Mouse (Mus musculus): ENCODE data around the gene BC037034. TPM values are rescaled to one million over a fixed set of nuclear protein-coding genes. Genes with fewer than 3 reads are reported as not detected.

Gene BC037034
- 18.5 to 45.5 TPM (median 18.5 TPM) in 3 replicates for total RNA-seq (2017)

DNA sequence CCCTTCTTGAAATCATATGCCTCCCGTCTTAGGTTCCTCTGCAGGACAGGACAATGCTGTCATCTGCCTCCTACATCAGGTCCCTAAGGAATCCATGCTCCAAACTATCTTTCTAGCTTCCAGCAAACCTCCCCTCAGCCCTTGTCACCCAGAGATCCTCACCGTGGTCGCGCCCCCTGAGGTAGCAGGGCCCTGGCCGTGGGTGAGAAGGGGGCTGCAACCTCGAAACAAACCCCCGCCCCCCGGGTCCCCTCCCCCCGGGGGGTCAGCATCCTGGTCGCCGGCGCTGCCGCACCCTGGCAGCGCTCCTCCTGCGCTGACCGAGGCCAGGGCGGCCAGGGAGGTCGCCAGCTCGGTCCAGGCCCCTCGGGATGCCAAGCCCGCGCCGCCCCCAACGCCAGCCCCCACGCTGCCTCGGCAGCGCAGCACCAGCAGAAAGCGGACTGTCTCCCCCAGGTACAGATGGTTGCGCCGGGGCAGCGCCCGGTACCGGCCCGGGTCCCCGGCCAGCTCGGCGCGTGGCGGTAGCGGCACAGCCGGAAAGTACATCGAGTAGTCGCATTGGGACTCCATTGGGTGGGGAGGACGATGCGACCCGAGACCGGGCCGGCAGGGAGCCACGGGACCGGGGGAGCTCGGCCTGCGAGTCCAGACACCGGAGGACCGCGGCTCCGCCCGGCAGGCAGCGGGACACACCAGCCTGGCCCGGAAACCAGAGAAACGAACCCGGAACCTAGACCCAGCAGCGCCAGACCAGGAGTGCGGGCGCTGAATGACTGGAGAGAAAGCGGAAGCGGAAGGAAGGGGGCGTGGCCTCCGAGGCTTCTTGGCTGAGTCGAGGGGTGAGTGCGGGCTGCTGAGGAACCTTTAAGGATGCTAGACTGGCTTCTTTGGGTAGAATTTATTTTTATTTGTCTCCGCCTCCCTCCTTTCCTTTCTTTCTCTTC is at the start of gene BC037034:
TSS of gene BC037034 (minus strand) at position 774 of the 947 bp plus-strand sequence.
- ATAC-seq (replicated peaks; ENCODE audit: insufficient number of reproducible peaks, low FRiP score, low TSS enrichment, poor library complexity, severe bottlenecking), result peak; percentile 90

DNA sequence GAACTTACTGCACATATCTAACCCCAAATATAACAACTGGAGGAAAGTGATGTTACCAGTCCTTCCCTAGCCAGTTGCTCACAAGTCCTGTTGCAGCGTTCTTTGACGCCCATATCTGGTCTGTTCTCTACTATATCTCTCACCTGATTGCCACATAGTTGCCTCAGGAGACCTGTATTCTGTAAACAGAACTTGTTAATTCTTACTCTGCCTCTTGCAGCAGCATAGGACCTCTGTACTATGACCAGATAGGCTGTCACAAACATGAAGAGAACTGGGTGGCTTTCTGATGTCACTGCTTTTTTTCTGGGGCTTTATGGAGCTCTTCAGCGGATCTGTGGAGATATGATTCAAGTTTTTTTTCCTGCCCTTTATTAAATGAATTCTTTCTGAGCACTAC is 49.0 kb upstream of the BC037034 start:
- ATAC-seq (replicated peaks; ENCODE audit: insufficient number of reproducible peaks, low FRiP score, low TSS enrichment, poor library complexity, severe bottlenecking), result no peak

DNA sequence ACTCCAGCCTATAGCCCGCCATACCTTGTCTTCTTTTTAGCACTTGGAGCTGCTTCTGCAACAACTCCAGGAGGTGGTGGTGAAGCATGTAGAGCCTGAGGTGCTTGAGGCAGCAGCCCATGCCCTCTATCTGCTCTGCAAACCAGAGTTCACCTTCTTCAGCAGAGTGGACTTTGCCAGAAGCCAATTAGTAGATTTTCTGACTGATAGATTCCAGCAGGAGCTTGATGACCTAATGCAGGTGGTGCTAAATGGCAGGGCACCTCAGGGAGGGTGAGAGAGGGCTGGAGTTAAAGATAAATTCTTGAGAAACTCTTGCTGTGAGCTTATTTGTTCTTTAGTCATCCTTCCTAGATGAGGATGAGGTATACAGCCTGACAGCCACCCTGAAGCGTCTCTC is 35.8 kb upstream of the BC037034 start:
- ATAC-seq (replicated peaks; ENCODE audit: insufficient number of reproducible peaks, low FRiP score, low TSS enrichment, poor library complexity, severe bottlenecking), result no peak

DNA sequence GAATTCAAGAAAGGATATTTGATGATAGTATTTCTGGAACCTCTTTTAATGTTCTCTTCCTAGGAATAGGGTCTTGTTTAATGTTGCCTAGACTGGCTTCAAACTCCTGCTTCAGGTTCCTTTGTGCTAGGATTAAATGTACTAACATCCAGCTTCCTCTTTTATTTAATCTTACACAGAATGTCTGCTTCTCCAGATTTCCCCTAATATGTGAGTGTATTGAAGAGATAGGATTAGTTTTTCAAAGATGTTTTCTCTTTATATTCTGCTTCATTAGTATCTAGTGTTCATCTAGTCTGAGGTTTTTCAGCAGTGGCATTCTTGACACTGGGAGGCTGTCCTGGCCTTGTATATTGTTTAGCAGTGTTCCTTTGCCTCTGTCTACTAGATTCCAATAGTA is 30.3 kb upstream of the BC037034 start:
- ATAC-seq (replicated peaks; ENCODE audit: insufficient number of reproducible peaks, low FRiP score, low TSS enrichment, poor library complexity, severe bottlenecking), result no peak

DNA sequence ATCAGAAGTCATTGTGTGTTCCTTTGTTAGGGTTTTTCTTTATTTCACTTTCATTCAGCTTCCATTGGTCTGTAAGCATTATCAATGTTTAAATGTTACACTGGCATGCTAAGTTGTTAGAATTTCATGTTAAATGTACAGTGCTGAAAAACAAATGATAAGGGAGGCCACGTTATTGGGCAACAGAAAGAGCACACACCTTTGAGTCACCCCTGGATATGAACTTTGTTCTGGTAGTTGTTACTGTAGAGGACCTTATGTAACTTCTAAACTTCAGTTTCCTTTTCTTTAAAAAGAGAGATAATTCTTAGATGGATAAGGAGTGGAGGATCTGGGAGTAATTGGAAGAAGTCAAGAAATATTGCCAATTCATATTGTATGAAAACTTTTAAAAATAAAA is 27.8 kb upstream of the BC037034 start:
- ATAC-seq (replicated peaks; ENCODE audit: insufficient number of reproducible peaks, low FRiP score, low TSS enrichment, poor library complexity, severe bottlenecking), result no peak

DNA sequence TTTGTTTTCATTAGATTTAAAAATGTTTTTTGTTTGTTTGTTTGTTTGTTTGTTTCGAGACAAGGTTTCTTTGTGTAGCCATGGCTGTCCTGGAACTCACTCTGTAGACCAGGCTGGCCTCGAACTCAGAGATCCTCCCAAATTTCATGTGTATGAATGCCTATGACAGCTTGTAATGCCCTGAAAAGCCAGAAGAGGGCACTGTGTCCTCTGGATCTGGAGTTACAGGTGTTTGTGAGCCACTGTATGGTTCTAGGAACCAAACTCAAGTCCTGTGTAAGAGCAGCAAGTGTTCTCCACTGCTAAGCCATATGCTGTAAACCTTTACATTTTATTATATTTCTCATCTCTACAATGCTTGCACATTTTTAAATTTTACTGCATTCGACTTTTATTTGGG is 24.0 kb upstream of the BC037034 start:
- ATAC-seq (replicated peaks; ENCODE audit: insufficient number of reproducible peaks, low FRiP score, low TSS enrichment, poor library complexity, severe bottlenecking), result no peak

DNA sequence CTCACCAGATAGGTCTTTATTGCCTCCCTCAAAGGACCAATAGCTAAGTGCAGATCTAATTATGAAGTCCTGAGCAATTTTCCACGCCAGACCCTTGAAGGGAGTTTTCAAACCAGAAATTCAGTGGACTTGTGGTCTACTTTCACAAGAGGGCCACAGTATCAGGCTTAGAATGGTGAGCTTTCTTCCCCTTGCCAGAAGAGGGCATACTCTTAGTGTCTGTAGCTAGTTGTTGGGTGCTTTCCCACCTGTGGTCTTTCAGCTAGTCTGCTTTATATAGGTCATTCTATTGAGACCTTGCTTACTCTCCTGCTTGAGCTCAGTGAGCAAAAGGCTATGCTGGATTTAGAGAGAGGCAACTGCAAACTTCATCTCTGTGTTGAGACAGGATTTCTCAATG is 19.7 kb upstream of the BC037034 start:
- no peak for ATAC-seq (replicated peaks; ENCODE audit: insufficient number of reproducible peaks, low FRiP score, low TSS enrichment, poor library complexity, severe bottlenecking)

DNA sequence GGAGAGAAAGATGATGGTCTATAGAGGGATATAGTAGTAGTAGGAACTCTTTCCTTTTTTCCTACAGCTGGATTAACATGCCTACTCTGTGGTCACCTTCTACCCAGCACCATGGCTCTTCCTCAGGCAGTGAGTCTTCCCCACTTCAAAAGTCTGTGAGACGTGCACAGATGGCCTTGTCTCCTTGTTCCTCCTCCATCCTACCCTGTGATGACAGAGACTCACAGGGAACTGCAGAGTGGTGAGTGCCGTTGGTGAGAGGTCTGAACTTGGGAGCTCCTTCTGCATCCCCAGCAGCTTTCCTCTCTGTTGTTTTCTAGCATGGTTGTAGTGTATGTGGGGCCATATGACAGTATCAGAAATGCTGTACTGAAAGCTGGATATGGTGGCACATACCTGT is 18.0 kb upstream of the BC037034 start:
- no peak for ATAC-seq (replicated peaks; ENCODE audit: insufficient number of reproducible peaks, low FRiP score, low TSS enrichment, poor library complexity, severe bottlenecking)

DNA sequence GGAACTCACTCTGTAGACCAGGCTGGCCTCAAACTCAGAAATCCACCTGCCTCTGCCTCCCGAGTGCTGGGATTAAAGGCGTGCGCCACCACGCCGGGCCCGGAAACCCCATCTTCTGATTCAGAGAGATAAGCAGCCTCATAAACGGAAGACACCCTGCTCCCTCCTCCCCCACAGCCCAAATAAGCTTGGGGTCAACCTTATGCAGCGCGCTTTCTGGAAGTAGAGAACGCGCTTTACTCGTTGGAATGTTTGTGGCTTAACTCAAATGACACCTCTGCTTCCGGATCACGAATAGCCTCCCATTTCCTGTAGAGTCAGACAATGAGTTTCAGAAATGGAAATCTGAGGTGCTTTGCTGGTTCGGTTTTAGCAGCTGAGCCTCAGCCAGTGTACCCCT is 17.0 kb upstream of the BC037034 start:
- ATAC-seq (replicated peaks; ENCODE audit: insufficient number of reproducible peaks, low FRiP score, low TSS enrichment, poor library complexity, severe bottlenecking), result no peak

DNA sequence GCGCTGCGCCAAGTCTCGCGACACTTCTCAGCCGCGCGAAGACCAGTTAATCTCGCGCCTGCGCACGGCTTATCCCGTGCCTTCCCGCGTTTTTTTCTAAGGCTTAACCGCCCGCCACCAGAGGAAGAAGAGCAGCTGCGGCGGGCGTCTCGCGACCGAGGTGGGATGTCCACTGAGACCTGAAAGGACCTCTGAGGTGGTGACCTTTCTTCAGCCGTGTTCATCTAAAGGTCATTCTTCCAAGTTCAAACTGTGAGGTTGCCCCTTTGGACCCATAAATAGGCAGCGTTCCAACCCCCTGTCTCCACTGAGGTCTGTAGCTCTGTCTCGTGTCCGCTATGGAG is 16.6 kb upstream of the BC037034 start:
- ATAC-seq (replicated peaks; ENCODE audit: insufficient number of reproducible peaks, low FRiP score, low TSS enrichment, poor library complexity, severe bottlenecking), result no peak

DNA sequence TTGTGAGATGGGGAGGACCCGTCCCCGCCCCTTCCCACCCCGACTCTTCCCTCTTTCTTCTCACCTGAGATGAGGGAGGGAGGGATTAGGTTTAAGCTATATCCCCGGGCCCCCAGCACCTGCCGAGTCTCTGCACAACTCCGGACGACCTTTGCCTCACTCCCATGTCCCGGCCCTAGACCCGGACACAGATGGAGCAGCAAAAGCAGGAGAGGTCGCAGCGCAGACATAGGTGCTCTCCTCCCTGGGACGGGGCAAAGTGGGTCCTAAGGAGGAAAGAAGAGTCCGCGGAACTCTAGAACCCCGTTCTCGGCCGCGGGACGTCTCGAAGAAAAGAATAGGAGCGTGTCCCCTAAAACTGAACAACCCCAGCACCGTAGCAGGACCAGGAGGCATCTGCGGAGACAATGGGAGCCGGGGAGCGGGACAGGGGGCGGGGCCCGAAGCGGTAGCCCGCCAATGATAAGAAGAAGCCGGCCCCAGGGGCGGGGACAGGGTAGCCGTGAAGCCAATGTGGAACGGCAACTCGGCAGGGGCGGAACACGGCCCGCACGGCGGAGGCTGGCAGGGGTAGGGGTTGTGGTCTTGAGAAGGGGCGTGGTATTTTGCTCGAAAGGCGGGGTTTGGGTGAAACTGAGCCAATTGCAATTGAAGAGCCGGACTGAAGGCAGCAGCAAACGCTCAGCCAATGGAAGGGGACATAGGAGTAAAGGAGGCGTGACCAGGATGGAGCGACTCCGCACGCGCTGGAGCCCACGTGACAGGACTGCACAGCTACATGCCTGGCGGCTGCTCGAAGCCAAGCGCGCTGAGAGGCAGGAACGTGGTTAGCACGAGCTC is 16.0 kb upstream of the BC037034 start, which contains the start of the genes Gm43720, Gpc2 and Stag3:
TSS of gene Gm43720 (minus strand) at position 374 of the 840 bp plus-strand sequence.
TSS of gene Gpc2 (minus strand) at position 421 of the 840 bp plus-strand sequence.
TSS of gene Stag3 (plus strand) at position 656 of the 840 bp plus-strand sequence.
- ATAC-seq (replicated peaks; ENCODE audit: insufficient number of reproducible peaks, low FRiP score, low TSS enrichment, poor library complexity, severe bottlenecking), result peak; percentile 92

DNA sequence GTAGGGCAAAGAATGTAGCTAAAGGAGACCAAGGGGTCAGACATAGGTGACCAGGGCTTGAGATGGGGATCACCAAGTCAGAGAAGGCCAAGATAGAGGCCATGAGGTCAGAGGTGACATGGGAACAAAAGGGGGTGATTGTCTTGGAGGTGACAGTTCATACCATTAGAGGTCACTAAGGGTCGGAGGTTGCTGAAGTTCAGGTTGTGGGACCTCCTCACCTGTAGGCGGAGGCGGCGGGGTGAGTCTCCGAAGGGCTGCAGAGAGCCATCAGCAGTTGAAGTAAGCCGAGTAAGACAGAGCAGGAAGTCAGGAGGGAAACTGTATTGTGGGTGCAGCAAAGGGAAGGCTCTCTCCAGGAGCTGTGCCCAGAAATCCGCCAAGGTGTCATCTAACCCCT is 14.2 kb upstream of the BC037034 start:
- no peak for ATAC-seq (replicated peaks; ENCODE audit: insufficient number of reproducible peaks, low FRiP score, low TSS enrichment, poor library complexity, severe bottlenecking)

DNA sequence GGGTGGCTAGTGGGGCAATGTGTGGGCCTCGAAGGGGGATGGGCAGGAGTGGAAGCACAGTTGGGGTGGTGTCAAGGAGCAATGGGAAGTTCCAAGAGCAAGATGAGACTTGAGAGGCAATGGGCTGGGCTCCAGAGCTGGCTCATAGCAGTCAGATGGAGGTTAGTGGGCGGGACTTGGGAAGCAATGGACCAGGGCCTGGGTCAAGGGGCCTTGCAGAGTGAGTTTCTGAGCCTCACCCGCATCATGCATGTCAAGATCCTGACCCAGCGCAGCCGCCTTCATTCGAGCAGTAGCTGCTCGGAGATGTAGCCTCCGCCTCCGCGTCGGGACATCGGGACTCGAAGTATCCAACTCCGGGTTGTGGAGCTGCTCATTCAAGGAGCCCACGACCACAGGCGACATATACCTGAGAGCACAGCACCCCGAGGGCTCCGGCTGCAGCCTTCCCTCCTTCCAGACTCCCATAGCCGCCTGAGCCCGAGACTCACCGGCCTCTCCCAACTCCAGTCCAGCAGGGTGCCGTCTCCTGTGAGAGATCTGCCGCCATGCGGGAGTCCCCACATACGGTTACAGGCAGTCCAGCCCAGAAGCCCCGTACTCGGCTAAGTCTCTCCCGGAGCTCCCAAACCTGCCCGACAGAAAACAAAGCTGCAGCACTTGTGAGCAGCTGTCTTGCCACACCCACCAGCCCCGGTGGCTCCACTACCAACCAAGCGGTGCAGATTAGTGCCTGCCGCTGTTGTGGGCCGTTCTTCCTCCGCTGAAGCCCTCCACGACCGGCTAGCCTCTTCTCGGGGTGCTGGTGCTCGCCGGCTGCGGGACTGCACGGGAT is 11.6 kb upstream of the BC037034 start:
- ATAC-seq (replicated peaks; ENCODE audit: insufficient number of reproducible peaks, low FRiP score, low TSS enrichment, poor library complexity, severe bottlenecking), result no peak

DNA sequence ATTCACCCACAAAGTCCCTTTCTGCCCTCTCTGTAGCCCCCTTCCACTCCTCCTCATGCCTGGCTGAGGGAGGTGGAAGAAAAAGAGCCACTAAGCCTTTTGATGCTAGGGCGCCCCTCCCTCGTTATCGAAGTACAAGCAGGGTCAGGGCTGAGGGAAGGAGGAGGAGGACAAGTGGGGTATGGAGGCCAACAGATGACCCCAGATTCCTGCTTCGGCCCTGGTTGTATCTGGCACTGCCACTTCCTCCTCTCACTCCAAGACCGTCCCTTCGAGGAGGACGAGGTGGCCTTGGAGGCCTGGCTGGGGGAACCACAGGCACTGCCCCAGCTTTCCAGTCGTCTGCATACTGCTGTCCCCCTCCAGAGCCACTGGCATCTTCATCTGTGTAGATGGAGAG is 10.4 kb upstream of the BC037034 start:
- ATAC-seq (replicated peaks; ENCODE audit: insufficient number of reproducible peaks, low FRiP score, low TSS enrichment, poor library complexity, severe bottlenecking), result no peak

DNA sequence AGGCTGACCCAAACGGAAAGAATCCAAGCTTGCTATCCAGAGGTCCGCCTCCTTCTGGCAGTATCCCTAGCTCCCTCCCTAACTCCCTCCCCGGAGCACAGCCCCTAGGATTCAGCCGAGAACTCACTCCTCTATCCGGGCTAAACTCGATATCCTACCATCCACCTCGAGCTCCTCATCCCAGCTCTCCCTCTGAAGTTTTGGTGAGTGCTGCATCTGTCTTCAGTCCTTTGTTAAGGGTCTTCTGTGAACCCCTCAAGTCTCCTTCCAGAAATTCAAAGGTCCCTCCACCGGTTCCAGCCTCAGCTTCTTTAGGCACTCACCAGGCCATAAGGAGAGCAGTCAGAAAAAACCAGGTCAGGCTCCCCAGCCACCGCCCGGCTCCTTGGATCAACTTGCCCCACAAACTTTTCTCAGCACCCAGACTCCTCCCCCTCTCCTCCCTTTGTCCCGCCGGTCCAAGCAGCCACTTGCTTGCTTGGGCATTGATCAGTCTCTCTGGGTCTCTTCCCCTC is 8.6 kb upstream of the BC037034 start, which contains the start of gene Gal3st4:
TSS of gene Gal3st4 (minus strand) at position 432 of the 515 bp plus-strand sequence.
- ATAC-seq (replicated peaks; ENCODE audit: insufficient number of reproducible peaks, low FRiP score, low TSS enrichment, poor library complexity, severe bottlenecking), result no peak

DNA sequence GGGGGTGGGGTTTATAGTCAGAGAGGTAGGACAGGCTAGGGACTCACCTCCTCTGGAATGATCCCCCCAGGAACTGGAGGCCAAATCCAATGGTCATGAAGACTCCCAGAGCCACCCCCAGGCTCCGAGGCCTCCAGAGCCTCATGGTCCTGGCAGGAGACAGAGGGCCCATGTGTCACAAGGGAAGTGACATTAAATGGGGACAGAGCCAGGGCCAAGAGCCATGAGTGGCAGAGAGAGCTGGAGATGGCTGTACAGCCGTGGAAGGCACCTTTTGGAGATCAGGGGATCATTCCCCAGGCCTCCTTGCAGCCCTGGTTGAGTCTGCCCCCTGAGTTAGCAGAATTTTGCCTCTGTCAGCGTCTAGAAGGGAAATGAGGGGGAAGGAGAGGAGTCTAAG is 7.4 kb upstream of the BC037034 start:
- no peak for ATAC-seq (replicated peaks; ENCODE audit: insufficient number of reproducible peaks, low FRiP score, low TSS enrichment, poor library complexity, severe bottlenecking)

DNA sequence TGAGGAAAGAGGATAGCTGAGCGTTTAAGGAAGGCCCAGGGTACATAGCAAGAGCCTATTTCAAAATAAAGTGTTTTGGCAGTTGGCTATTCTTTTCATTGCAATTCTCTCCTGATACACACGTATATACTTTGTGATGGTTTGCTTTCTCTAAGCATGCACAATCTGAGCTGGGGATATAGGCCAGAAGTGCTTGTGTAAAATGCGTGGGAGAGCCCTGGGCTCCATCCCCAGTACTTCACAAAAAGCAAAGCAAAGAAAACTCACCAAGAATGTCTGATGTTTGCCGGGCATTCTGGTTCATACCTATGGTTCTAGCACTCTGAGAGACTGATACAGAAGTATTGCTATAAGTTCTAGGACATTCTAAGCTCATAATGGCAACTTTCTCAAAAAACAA is 5.1 kb upstream of the BC037034 start:
- ATAC-seq (replicated peaks; ENCODE audit: insufficient number of reproducible peaks, low FRiP score, low TSS enrichment, poor library complexity, severe bottlenecking), result no peak

DNA sequence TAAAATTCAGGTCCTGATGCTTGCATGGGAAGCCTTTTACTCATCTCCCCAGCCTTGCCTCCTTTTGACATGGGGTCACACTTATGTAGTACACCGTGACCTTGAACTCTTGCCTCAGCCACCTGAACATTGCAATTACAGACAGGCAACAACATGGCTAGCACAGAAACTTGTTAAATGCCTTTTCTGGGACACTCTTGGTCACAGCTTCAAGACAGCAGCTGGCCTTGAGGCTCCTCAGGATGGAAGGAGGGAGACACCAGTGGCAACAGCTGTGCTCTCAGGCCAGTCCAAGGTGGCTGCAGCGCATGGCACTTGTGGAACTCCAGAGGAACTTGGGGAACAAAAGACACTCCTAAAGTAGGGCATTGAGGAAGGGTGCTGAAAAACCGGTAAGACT is 3.3 kb upstream of the BC037034 start:
- no peak for ATAC-seq (replicated peaks; ENCODE audit: insufficient number of reproducible peaks, low FRiP score, low TSS enrichment, poor library complexity, severe bottlenecking)
